Mouse (Mus musculus): Measurements from ENCODE around the gene Arih2. TPM values are rescaled to one million over a fixed set of nuclear protein-coding genes. Genes with fewer than 3 reads are reported as not detected.

Gene Arih2
- polyA plus RNA-seq, 1 experiment from 2014 or later, result 40.4 TPM

GRCm38 (mm10) chr9:108600011-108600410 lies 49.2 kb downstream of the Arih2 start:
- ATAC-seq, result no peak

GRCm38 (mm10) chr9:108599021-108599566 lies 50.1 kb downstream of the Arih2 start:
- Histone ChIP-seq H3K4me1 (peaks cover 29% of the 10 kb centered on the region), H3K27ac (no peak overlapping the region), H3K4me3 (no peak overlapping the region), H3K27me3 (replicated peaks) (peaks cover 16% of the 10 kb centered on the region), H3K9me3 (replicated peaks) (no peaks in the 10 kb centered on the region), H3K36me3 (peaks cover 24% of the 10 kb centered on the region), H3K4me2 (no peak overlapping the region), H3K9ac (no peak overlapping the region)
- ATAC-seq, result no peak
- 66% methylated on average over 4 of the region's 4 CpGs for WGBS (ENCODE audit: insufficient replicate concordance)

More at GRCm38 (mm10) chr9:108600011-108600410, 49.2 kb downstream of the Arih2 start:
- Histone ChIP-seq H3K4me2 (no peak overlapping the region), H3K4me3 (no peak overlapping the region), H3K27me3 (replicated peaks) (peaks cover 16% of the 10 kb centered on the region), H3K9ac (no peak overlapping the region), H3K27ac (no peak overlapping the region), H3K4me1 (peaks cover 24% of the 10 kb centered on the region), H3K9me3 (replicated peaks) (no peaks in the 10 kb centered on the region), H3K36me3 (peaks cover 34% of the 10 kb centered on the region)
- WGBS (ENCODE audit: insufficient replicate concordance), result 46% methylated on average over 2 of the region's 2 CpGs

- no peaks in the 10 kb centered on the region for H3K9me3 ChIP-seq (replicated peaks)
- ATAC-seq, result peak; percentile 66
- H3K4me2 ChIP-seq, result peak within 1 kb of the TSS; percentile 88
- H3K27ac ChIP-seq, result no peak within 1 kb of the TSS
- peak within 1 kb of the TSS; percentile 58 for H3K9ac ChIP-seq
- H3K4me1 ChIP-seq, result peaks cover 29% of the 10 kb centered on the region
- H3K36me3 ChIP-seq, result peaks cover 5% of the 10 kb centered on the region; the same call in 1 of the 2 replicates
- peaks cover 16% of the 10 kb centered on the region for H3K27me3 ChIP-seq (replicated peaks)
- WGBS (ENCODE audit: insufficient replicate concordance), result 7% methylated on average over 69 of the region's 69 CpGs
- H3K4me3 ChIP-seq, result peak within 1 kb of the TSS; percentile 62
Observed at GRCm38 (mm10) chr9:108596998-108597764, 52.0 kb downstream of the Arih2 start, which contains the start of gene P4htm. Gene P4htm (minus strand): TSS chr9:108597667.

GRCm38 (mm10) chr9:108594354-108594753 lies 54.8 kb downstream of the Arih2 start:
- WGBS (ENCODE audit: insufficient replicate concordance), result 28% methylated on average over 3 of the region's 3 CpGs
- H3K27ac ChIP-seq, result no peak overlapping the region
- H3K36me3 ChIP-seq, result no peaks in the 10 kb centered on the region
- peaks cover 16% of the 10 kb centered on the region for H3K27me3 ChIP-seq (replicated peaks)
- no peaks in the 10 kb centered on the region for H3K9me3 ChIP-seq (replicated peaks)
- ATAC-seq, result no peak
- H3K4me1 ChIP-seq, result peaks cover 30% of the 10 kb centered on the region
- H3K9ac ChIP-seq, result no peak overlapping the region
- no peak overlapping the region for H3K4me2 ChIP-seq
- no peak overlapping the region for H3K4me3 ChIP-seq

- Histone ChIP-seq H3K4me2 (no peak overlapping the region), H3K9me3 (replicated peaks) (no peaks in the 10 kb centered on the region), H3K36me3 (no peaks in the 10 kb centered on the region), H3K4me3 (no peak overlapping the region), H3K27me3 (replicated peaks) (peaks cover 1% of the 10 kb centered on the region; the same call in 1 of the 2 replicates), H3K4me1 (peaks cover 34% of the 10 kb centered on the region), H3K9ac (no peak overlapping the region), H3K27ac (no peak overlapping the region)
- WGBS (ENCODE audit: insufficient replicate concordance), result 87% methylated on average over 4 of the region's 4 CpGs
- no peak for ATAC-seq
Observed at GRCm38 (mm10) chr9:108591462-108591861, 57.7 kb downstream of the Arih2 start.

- Histone ChIP-seq H3K4me3 (no peak overlapping the region), H3K36me3 (no peaks in the 10 kb centered on the region), H3K9me3 (replicated peaks) (no peaks in the 10 kb centered on the region), H3K4me1 (peaks cover 21% of the 10 kb centered on the region), H3K4me2 (no peak overlapping the region), H3K27me3 (replicated peaks) (no peaks in the 10 kb centered on the region), H3K9ac (no peak overlapping the region), H3K27ac (no peak overlapping the region)
- 65% methylated on average over 5 of the region's 5 CpGs for WGBS (ENCODE audit: insufficient replicate concordance)
- no peak for ATAC-seq
Observed at GRCm38 (mm10) chr9:108589229-108589628, 60.0 kb downstream of the Arih2 start.

- Histone ChIP-seq H3K9ac (0 out of 2 replicates have a peak overlapping the region, but pooled peaks have one; percentile 15), H3K4me2 (peak overlapping the region; percentile 13; the same call in 1 of the 2 replicates), H3K36me3 (no peaks in the 10 kb centered on the region), H3K27ac (no peak overlapping the region), H3K4me1 (peaks cover 21% of the 10 kb centered on the region), H3K27me3 (replicated peaks) (no peaks in the 10 kb centered on the region), H3K4me3 (no peak overlapping the region), H3K9me3 (replicated peaks) (no peaks in the 10 kb centered on the region)
- WGBS (ENCODE audit: insufficient replicate concordance), result 19% methylated on average over 14 of the region's 14 CpGs
- ATAC-seq, result peak; percentile 48
Observed at GRCm38 (mm10) chr9:108587571-108588180, 61.5 kb downstream of the Arih2 start.

- Histone ChIP-seq H3K27me3 (replicated peaks) (no peaks in the 10 kb centered on the region), H3K4me3 (peak overlapping the region; percentile 75), H3K27ac (peak overlapping the region; percentile 85), H3K4me1 (peaks cover 27% of the 10 kb centered on the region), H3K9me3 (replicated peaks) (no peaks in the 10 kb centered on the region), H3K4me2 (peak overlapping the region; percentile 93), H3K36me3 (peaks cover 20% of the 10 kb centered on the region), H3K9ac (peak overlapping the region; percentile 82)
- no peak for ATAC-seq
- 70% methylated on average over 5 of the region's 5 CpGs for WGBS (ENCODE audit: insufficient replicate concordance)
Observed at GRCm38 (mm10) chr9:108579344-108579690, 69.9 kb downstream of the Arih2 start.

GRCm38 (mm10) chr9:108578545-108579343 lies 70.4 kb downstream of the Arih2 start, which contains the start of gene Wdr6:
Gene Wdr6 (minus strand): TSS chr9:108578739.
- no peaks in the 10 kb centered on the region for H3K27me3 ChIP-seq (replicated peaks)
- peak within 1 kb of the TSS; percentile 93 for H3K4me2 ChIP-seq
- H3K9ac ChIP-seq, result peak within 1 kb of the TSS; percentile 82
- peak within 1 kb of the TSS; percentile 85 for H3K27ac ChIP-seq
- no peaks in the 10 kb centered on the region for H3K9me3 ChIP-seq (replicated peaks)
- H3K4me1 ChIP-seq, result peaks cover 31% of the 10 kb centered on the region
- H3K4me3 ChIP-seq, result peak within 1 kb of the TSS; percentile 75
- H3K36me3 ChIP-seq, result peaks cover 26% of the 10 kb centered on the region
- 5% methylated on average over 51 of the region's 51 CpGs for WGBS (ENCODE audit: insufficient replicate concordance)
- peak; percentile 92 for ATAC-seq

GRCm38 (mm10) chr9:108577934-108578544 lies 71.1 kb downstream of the Arih2 start:
- 0 out of 2 replicates have a peak, but pooled peaks have one; percentile 0 for ATAC-seq
- peak overlapping the region; percentile 85 for H3K27ac ChIP-seq
- H3K4me3 ChIP-seq, result peak overlapping the region; percentile 75
- H3K27me3 ChIP-seq (replicated peaks), result no peaks in the 10 kb centered on the region
- H3K9ac ChIP-seq, result peak overlapping the region; percentile 82
- peak overlapping the region; percentile 93 for H3K4me2 ChIP-seq
- peaks cover 33% of the 10 kb centered on the region for H3K36me3 ChIP-seq
- under 1% methylated on average over 24 of the region's 24 CpGs for WGBS (ENCODE audit: insufficient replicate concordance)
- peaks cover 38% of the 10 kb centered on the region for H3K4me1 ChIP-seq
- H3K9me3 ChIP-seq (replicated peaks), result no peaks in the 10 kb centered on the region

- ATAC-seq, result no peak
- Histone ChIP-seq H3K4me3 (no peak overlapping the region), H3K9me3 (replicated peaks) (no peaks in the 10 kb centered on the region), H3K36me3 (peaks cover 43% of the 10 kb centered on the region), H3K4me1 (peaks cover 40% of the 10 kb centered on the region), H3K4me2 (peak overlapping the region; percentile 93), H3K9ac (no peak overlapping the region), H3K27me3 (replicated peaks) (no peaks in the 10 kb centered on the region), H3K27ac (no peak overlapping the region)
- WGBS (ENCODE audit: insufficient replicate concordance), result 62% methylated on average over 6 of the region's 6 CpGs
Observed at GRCm38 (mm10) chr9:108577025-108577424, 72.2 kb downstream of the Arih2 start.

All from liver, embryonic 12.5 days (tissue).